Mouse (Mus musculus) G1E (cell line): ENCODE results near the gene Man2a1.

ENCODE experiments used
- CTCF ChIP-seq: IDR thresholded peaks from 2 replicates; pipeline ENCODE4 v1.5.1; 2012; ENCODE audit warnings: low read depth, low read length, inconsistent platforms, mixed read lengths
- GATA1 ChIP-seq: IDR thresholded peaks from 2 replicates; pipeline ENCODE4 v1.6.1; 2012; ENCODE audit warnings: borderline replicate concordance, low read length, inconsistent platforms, mixed read lengths

- no peak for TF ChIP-seq CTCF
- no peak for TF ChIP-seq GATA1
Observed at GRCm38 (mm10) chr17:64616259-64616658, 15.7 kb downstream of the Man2a1 start.
